Mouse (Mus musculus) forebrain, embryonic 13.5 days (tissue): Measurements from ENCODE around the gene Zfp865. TPM values are rescaled to one million over a fixed set of nuclear protein-coding genes. Genes with fewer than 3 reads are reported as not detected.

Source experiments
- ATAC-seq: fragments of 200-750 bp; cut with Nextera tagmentation; 2 replicates; pipeline ENCODE4 v1.8.0; 2017
- H3K27ac ChIP-seq: fragments of 300-500 bp; sonication (generic); 2 replicates; pipeline ENCODE4 v1.5.1; 2015; ENCODE audit warnings: inconsistent platforms, mild to moderate bottlenecking, moderate library complexity
- H3K27me3 ChIP-seq: fragments of 300-500 bp; sonication (generic); 2 replicates; pipeline ENCODE4 v1.6.1; 2015; ENCODE audit warnings: mild to moderate bottlenecking, inconsistent platforms
- H3K36me3 ChIP-seq: fragments of 300-500 bp; sonication (generic); 2 replicates; pipeline ENCODE4 v1.6.1; 2015; ENCODE audit warnings: mild to moderate bottlenecking, inconsistent platforms; ENCODE audit not compliant: poor library complexity, severe bottlenecking
- H3K4me1 ChIP-seq: fragments of 300-500 bp; sonication (generic); 2 replicates; pipeline ENCODE4 v1.6.1; 2015; ENCODE audit warnings: inconsistent platforms
- H3K4me2 ChIP-seq: fragments of 300-500 bp; sonication (generic); 2 replicates; pipeline ENCODE4 v1.6.1; 2015; ENCODE audit warnings: inconsistent platforms, mild to moderate bottlenecking, moderate library complexity
- H3K4me3 ChIP-seq: fragments of 300-500 bp; sonication (generic); 2 replicates; pipeline ENCODE4 v1.5.1; 2015; ENCODE audit warnings: mild to moderate bottlenecking, inconsistent platforms
- H3K9ac ChIP-seq: fragments of 300-500 bp; sonication (generic); 2 replicates; pipeline ENCODE4 v1.6.1; 2015; ENCODE audit warnings: mild to moderate bottlenecking, inconsistent platforms
- H3K9me3 ChIP-seq: fragments of 300-500 bp; sonication (generic); replicated peaks from 2 replicates; pipeline ENCODE4 v1.6.1; 2016; ENCODE audit warnings: inconsistent platforms
- WGBS: fragments of 180-500 bp; shearing (Covaris S2); methylation state at CpG from one replicate; pipeline ENCODE4 v1.1.7; 2015; 5-methylcytosine and 5-hydroxymethylcytosine counted together
- polyA plus RNA-seq: library from polyadenylated mRNA; unstranded; fragments of >200 nt; fragmentation: Nextera tagmentation; extraction: Ambion mirVana; gene quantifications from 2 replicates; pipeline ENCODE4 v1.2.1, GENCODE M21; 2015

Gene Zfp865
- polyA plus RNA-seq, 1 experiment from 2014 or later: 5.4 TPM

DNA sequence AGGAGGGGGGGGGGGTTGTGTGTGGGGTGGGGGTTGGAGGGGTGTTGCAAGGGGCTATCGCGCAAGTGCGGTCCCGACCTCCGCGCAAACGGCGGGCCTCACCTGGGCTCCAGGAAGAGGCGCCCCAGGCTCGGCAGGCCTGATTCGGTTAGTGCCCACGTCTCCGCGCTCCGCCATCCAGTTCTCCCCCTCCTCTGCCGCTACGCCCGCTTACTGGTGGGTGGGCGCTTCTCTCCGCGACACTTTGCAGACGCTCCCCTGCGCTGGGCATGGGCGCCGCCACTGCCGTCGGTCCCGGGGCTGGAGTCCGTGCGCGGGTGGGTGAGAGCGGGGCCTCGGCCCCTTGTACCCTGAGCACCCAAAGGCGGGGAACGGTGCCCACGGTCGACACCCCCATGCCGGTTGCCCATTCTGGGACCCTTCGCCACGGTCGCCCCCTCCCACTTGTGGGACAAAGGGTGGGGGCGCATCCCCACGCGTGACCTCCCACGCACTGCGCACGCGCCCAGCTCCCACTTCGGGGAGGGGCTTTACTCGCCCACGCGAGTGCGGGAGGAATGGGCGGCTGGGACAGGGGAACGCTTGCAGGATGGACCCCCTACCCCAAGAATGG lies 36.6 kb downstream of the Zfp865 start:
- 1% methylated on average over 55 of the region's 55 CpGs for WGBS
- H3K4me1 ChIP-seq: peaks cover 62% of the 10 kb centered on the region
- H3K9me3 ChIP-seq: no peaks in the 10 kb centered on the region
- H3K4me3 ChIP-seq: peak overlapping the region; percentile 51
- H3K4me2 ChIP-seq: peak overlapping the region; percentile 71
- H3K27ac ChIP-seq: no peak overlapping the region
- peak overlapping the region; percentile 74 for H3K9ac ChIP-seq
- ATAC-seq: no peak
- H3K36me3 ChIP-seq: no peaks in the 10 kb centered on the region
- peaks cover 72% of the 10 kb centered on the region for H3K27me3 ChIP-seq

DNA sequence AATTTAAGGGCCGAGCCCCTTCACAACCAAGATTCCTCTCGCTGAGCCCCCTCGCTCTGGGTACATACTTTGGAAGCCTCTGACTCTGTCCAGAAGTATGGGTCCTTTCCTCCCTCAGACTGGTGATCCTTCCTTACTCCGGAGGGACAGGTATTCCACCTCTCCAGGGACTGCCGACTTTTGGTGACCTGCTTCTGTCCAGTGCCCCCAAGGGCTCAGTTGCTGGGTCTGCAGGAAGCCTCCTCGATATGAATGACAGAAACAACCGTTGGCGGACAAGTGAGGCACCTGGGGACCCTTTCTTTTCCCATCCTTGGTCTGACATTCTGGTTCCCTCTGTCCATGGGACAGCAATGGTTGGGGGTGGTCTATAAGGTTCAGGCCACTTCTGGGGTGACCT lies 37.2 kb downstream of the Zfp865 start:
- Histone ChIP-seq H3K4me1 (peaks cover 56% of the 10 kb centered on the region), H3K4me2 (peak overlapping the region; percentile 71), H3K36me3 (no peaks in the 10 kb centered on the region), H3K27ac (no peak overlapping the region), H3K9ac (peak overlapping the region; percentile 74), H3K27me3 (peaks cover 67% of the 10 kb centered on the region), H3K4me3 (peak overlapping the region; percentile 51), H3K9me3 (no peaks in the 10 kb centered on the region)
- no peak for ATAC-seq
- WGBS: 40% methylated on average over 8 of the region's 8 CpGs

GRCm38 (mm10) chr7:5057804-5058203 lies 37.6 kb downstream of the Zfp865 start:
- Histone ChIP-seq H3K9ac (no peak overlapping the region), H3K4me2 (peak overlapping the region; percentile 71), H3K27me3 (peaks cover 63% of the 10 kb centered on the region), H3K9me3 (no peaks in the 10 kb centered on the region), H3K36me3 (no peaks in the 10 kb centered on the region), H3K4me3 (peak overlapping the region; percentile 51), H3K4me1 (peaks cover 52% of the 10 kb centered on the region), H3K27ac (no peak overlapping the region)
- 29% methylated on average over 11 of the region's 11 CpGs for WGBS
- ATAC-seq: no peak

- H3K4me1 ChIP-seq: peaks cover 49% of the 10 kb centered on the region
Observed at GRCm38 (mm10) chr7:5058631-5059030, 38.5 kb downstream of the Zfp865 start.

DNA sequence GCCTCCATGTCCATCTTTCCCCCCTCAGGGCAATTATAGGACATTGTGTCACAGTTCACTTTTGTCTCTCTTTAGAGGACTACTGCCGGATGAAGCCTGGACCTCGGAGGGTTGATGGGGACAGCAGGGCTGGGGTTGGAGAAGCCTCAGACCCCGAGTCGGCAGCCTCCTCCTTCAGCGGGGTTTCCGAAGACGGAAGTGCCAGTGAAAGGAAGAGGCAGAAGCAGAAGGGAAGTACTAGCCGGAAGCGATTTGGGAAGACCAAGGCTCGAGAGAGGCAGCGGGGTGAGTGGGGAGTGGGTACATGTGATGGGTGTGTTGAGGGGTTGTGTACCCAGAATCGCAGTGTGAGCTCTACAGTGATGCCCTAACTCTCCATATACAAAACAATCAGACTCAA lies 39.2 kb downstream of the Zfp865 start:
- WGBS: 88% methylated on average over 12 of the region's 12 CpGs
- Histone ChIP-seq H3K4me3 (0 out of 2 replicates have a peak overlapping the region, but pooled peaks have one; percentile 2), H3K4me1 (peaks cover 49% of the 10 kb centered on the region), H3K9ac (no peak overlapping the region), H3K27ac (peak overlapping the region; percentile 99), H3K27me3 (peaks cover 46% of the 10 kb centered on the region), H3K4me2 (no peak overlapping the region), H3K9me3 (no peaks in the 10 kb centered on the region), H3K36me3 (no peaks in the 10 kb centered on the region)
- no peak for ATAC-seq

More at GRCm38 (mm10) chr7:5058631-5059030, 38.5 kb downstream of the Zfp865 start:
- Histone ChIP-seq H3K36me3 (no peaks in the 10 kb centered on the region), H3K27ac (no peak overlapping the region), H3K27me3 (peaks cover 54% of the 10 kb centered on the region), H3K9ac (no peak overlapping the region), H3K4me3 (no peak overlapping the region), H3K9me3 (no peaks in the 10 kb centered on the region), H3K4me2 (no peak overlapping the region)
- ATAC-seq: no peak
- WGBS: 96% methylated on average over 1 of the region's 1 CpGs

DNA sequence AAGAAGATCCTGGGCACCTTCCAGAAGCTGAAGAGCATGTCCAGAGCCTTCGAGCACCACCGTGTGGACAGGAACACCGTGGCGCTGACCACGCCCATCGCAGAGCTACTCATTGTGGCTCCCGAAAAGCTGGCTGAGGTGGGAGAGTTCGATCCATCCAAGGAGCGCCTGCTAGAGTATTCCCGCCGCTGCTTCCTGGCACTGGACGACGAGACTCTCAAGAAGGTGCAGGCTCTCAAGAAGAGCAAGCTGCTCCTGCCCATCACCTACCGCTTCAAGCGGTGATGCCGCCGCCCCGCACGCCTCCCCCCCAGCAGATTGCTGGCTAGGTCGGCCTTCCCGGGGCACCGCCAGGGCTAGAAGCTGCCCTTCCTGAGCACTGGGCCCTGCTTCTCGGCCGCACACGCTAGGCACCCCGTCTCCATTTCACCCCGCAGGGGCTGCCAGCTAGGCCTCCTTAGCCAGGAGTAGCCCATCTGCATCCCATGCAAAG lies 40.1 kb downstream of the Zfp865 start:
- Histone ChIP-seq H3K9ac (peak overlapping the region; percentile 89), H3K4me3 (peak overlapping the region; percentile 58), H3K4me2 (peak overlapping the region; percentile 84), H3K4me1 (peaks cover 51% of the 10 kb centered on the region), H3K36me3 (no peaks in the 10 kb centered on the region), H3K27ac (peak overlapping the region; percentile 99), H3K27me3 (peaks cover 38% of the 10 kb centered on the region), H3K9me3 (no peaks in the 10 kb centered on the region)
- WGBS: 3% methylated on average over 27 of the region's 27 CpGs
- no peak for ATAC-seq

DNA sequence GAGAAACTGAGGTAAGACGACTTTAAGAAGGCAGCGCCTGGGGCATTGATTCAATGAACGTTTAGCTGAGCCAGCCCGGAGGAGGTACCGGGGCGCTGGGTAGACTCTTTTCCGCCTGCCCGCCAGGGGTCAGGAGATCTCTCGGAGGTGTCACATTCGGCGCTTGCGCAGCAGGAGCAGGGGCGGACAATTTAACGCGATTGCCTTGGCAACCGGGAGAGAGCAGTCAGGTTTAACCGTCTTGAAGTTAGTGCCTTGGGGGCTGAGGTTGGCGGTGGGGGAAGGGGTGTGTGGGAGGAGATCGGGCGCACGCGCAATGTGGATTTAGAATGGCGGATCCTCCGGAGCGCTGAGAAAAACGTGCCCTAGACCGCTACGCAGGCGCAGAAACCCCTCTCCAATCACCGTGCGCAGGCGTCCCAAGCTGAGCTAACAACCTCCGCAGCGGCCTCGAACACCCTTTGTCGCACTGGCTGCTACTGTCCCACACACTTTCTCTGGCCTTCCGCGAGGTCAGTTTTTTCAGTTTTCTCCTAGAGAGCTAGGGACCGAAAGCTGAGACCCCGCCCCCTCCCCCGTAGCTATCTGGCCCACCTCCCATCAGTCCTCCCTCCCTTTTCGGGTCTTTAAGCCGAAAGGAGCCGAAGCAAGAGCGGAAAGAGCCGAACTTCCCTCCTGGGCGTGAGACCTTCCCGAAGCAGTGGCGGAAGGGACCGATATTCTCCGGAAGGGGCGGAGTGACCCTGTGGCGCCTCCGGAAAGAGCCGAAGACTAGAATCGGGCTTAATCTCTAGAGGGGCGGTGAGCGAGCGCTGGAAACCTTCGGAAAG lies 41.0 kb downstream of the Zfp865 start:
- H3K36me3 ChIP-seq: peaks cover 3% of the 10 kb centered on the region
- H3K4me1 ChIP-seq: peaks cover 58% of the 10 kb centered on the region
- H3K4me2 ChIP-seq: peak overlapping the region; percentile 84
- H3K9ac ChIP-seq: peak overlapping the region; percentile 89
- no peaks in the 10 kb centered on the region for H3K9me3 ChIP-seq
- ATAC-seq: peak; percentile 92
- under 1% methylated on average over 58 of the region's 60 CpGs for WGBS
- peak overlapping the region; percentile 58 for H3K4me3 ChIP-seq
- H3K27me3 ChIP-seq: peaks cover 29% of the 10 kb centered on the region
- H3K27ac ChIP-seq: peak overlapping the region; percentile 99

- Histone ChIP-seq H3K4me1 (peaks cover 53% of the 10 kb centered on the region), H3K9ac (peak within 1 kb of the TSS; percentile 89), H3K9me3 (no peaks in the 10 kb centered on the region), H3K27me3 (peaks cover 22% of the 10 kb centered on the region), H3K36me3 (peaks cover 10% of the 10 kb centered on the region), H3K4me3 (peak within 1 kb of the TSS; percentile 58), H3K27ac (peak within 1 kb of the TSS; percentile 99), H3K4me2 (peak within 1 kb of the TSS; percentile 84)
- WGBS: under 1% methylated on average over 51 of the region's 65 CpGs
- peak; percentile 81 for ATAC-seq
Observed at GRCm38 (mm10) chr7:5061774-5062359, 41.7 kb downstream of the Zfp865 start, which contains the start of gene U2af2. Gene U2af2 (plus strand): TSS chr7:5062143.

DNA sequence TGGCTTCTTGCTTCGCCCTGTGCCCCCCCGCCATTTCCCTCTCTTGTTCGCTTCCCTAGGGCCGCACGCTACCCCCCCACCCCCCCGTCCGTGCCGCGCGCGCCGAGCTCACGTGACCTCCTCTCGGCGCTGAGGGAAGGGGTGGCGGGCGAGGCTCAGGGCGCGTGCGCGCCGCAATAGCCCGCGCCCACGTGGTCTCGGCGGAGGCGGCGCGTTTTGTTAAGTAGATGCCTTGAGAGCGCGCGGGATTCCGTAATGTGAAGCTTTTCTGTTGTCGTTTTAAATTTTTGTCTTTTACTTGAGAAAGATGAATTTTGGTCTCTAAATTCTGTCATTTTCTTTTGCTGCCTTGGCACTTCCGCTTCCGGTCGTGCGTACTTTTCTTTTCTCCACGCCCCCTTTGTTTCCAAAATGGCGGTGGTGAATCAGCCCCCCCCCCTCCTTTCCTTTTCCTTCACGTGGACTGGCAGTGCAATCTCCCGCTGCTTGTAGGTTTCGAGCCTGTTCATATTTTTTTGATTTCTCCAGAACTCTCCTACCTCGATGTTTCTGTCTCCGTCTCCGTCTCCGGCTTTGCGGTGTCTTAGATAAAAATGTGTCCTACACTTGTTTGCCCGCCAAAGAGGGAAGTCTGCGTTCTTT lies 42.3 kb downstream of the Zfp865 start:
- H3K27ac ChIP-seq: peak overlapping the region; percentile 99
- peak overlapping the region; percentile 58 for H3K4me3 ChIP-seq
- ATAC-seq: peak; percentile 49
- H3K27me3 ChIP-seq: peaks cover 16% of the 10 kb centered on the region
- H3K9me3 ChIP-seq: no peaks in the 10 kb centered on the region
- H3K4me2 ChIP-seq: peak overlapping the region; percentile 84
- WGBS: under 1% methylated on average over 45 of the region's 51 CpGs
- H3K9ac ChIP-seq: peak overlapping the region; percentile 79
- peaks cover 16% of the 10 kb centered on the region for H3K36me3 ChIP-seq
- H3K4me1 ChIP-seq: peaks cover 47% of the 10 kb centered on the region

- no peak for ATAC-seq
- peaks cover 35% of the 10 kb centered on the region for H3K4me1 ChIP-seq
- no peak overlapping the region for H3K4me2 ChIP-seq
- H3K36me3 ChIP-seq: peaks cover 40% of the 10 kb centered on the region
- H3K27ac ChIP-seq: no peak overlapping the region
- WGBS: 95% methylated on average over 6 of the region's 6 CpGs
- no peaks in the 10 kb centered on the region for H3K27me3 ChIP-seq
- no peak overlapping the region for H3K9ac ChIP-seq
- no peak overlapping the region for H3K4me3 ChIP-seq
- no peaks in the 10 kb centered on the region for H3K9me3 ChIP-seq
Observed at GRCm38 (mm10) chr7:5064886-5065285, 44.7 kb downstream of the Zfp865 start.

DNA sequence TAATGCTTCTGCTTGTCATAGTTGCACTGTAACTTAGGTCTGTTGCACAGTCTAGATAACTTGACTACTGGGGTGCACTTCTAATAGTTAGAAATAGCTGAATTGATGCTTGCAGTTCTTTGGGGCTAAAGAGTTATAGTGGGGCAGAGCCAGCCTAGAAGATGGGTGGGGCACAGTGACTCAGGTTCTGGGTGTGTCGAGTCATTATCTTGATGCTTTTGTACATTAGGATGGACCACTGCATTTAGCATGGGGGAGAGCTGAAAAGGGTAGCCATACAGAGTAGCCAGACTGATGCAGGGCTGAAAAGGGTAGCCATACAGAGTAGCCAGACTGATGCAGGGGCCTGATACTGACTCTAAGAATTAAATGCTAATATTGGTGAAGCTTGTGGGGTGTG lies 53.4 kb downstream of the Zfp865 start:
- H3K4me2 ChIP-seq: no peak overlapping the region
- no peaks in the 10 kb centered on the region for H3K4me1 ChIP-seq
- no peak overlapping the region for H3K9ac ChIP-seq
- no peak for ATAC-seq
- H3K9me3 ChIP-seq: no peaks in the 10 kb centered on the region
- 86% methylated on average over 1 of the region's 1 CpGs for WGBS
- no peak overlapping the region for H3K4me3 ChIP-seq
- H3K27me3 ChIP-seq: no peaks in the 10 kb centered on the region
- H3K36me3 ChIP-seq: peaks cover 98% of the 10 kb centered on the region
- no peak overlapping the region for H3K27ac ChIP-seq
